Mouse (Mus musculus) cerebellum, adult 2 months (tissue): ENCODE results near the gene Cdc37l1. TPM values are rescaled to one million over a fixed set of nuclear protein-coding genes. Genes with fewer than 3 reads are reported as not detected.

Experiments used
- DNase-seq, 2 experiments: peaks; one replicate each; pipeline ENCODE4 v3.0.0; 2021
- H3K27ac ChIP-seq: fragments of 200-500 bp; 2 replicates; pipeline ENCODE4 v1.5.1; 2012; ENCODE audit warnings: low read length, control low read depth, inconsistent platforms; ENCODE audit not compliant: insufficient read depth
- H3K27me3 ChIP-seq: fragments of 200-500 bp; 2 replicates; pipeline ENCODE4 v1.6.1; 2012; ENCODE audit warnings: inconsistent platforms, mild to moderate bottlenecking, low read length, moderate library complexity; ENCODE audit not compliant: control insufficient read depth, insufficient read depth
- H3K4me1 ChIP-seq: fragments of 200-500 bp; 2 replicates; pipeline ENCODE4 v1.6.1; 2011; ENCODE audit warnings: low read length; ENCODE audit not compliant: control insufficient read depth, insufficient read depth
- H3K4me3 ChIP-seq: fragments of 200-500 bp; replicated peaks from 2 replicates; pipeline ENCODE3; 2011; ENCODE audit warnings: mild to moderate bottlenecking, low read depth, low read length, control low read depth; ENCODE audit not compliant: insufficient read depth
- CTCF ChIP-seq: fragments of 200-500 bp; IDR thresholded peaks from 2 replicates; pipeline ENCODE4 v1.5.1; 2011; ENCODE audit warnings: low read depth, mild to moderate bottlenecking, control low read depth, low read length, moderate library complexity, borderline replicate concordance; ENCODE audit not compliant: insufficient read depth
- POLR2A ChIP-seq: fragments of 200-500 bp; IDR thresholded peaks from 2 replicates; pipeline ENCODE4 v1.6.1; 2011; ENCODE audit warnings: low read length, control low read depth, borderline replicate concordance; ENCODE audit not compliant: insufficient read depth
- WGBS: fragments of 180-500 bp; shearing (Covaris S2); methylation state at CpG from one replicate; pipeline ENCODE4 v1.1.7; 2018; 5-methylcytosine and 5-hydroxymethylcytosine counted together
- polyA plus RNA-seq: library from polyadenylated mRNA; depleted of rRNA; stranded (reverse); fragments of >200 nt; gene quantifications from 2 replicates; pipeline ENCODE4 v1.2.3, GENCODE M21; 2012; rRNA removed

The Cdc37l1 gene
- polyA plus RNA-seq, 1 experiment: 91.8 TPM

- WGBS: 41% methylated on average over 9 of the region's 9 CpGs
- Histone ChIP-seq H3K27ac (no peak overlapping the region), H3K4me3 (no peak overlapping the region)
Observed at GRCm38 (mm10) chr19:29064451-29065102, 74.4 kb downstream of the Cdc37l1 start.

DNA sequence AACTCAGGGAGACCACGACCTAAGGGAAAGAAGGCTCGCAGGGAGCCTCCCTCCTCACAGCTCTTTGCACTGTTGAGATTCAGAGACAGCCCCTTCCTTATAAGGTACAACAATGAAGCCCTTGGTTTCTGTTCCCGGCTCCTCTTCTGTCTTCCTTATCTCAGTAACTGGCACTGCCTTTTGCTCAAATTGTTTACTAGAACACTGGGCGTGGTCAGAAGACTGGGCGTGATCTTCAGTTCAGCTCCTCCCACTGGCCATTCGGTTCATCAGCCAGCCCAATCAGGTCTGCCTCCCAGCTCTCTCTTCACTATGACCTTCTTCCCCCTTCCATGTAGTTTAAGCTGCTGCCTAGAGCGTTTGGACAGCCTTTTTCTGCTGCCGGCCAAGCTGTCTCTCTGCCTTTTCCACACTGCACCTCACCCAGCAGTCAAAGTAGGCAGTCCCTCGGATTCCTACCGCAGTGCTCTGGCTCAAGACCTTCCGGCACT lies 76.9 kb downstream of the Cdc37l1 start:
- DNase-seq: peak; percentile 31 to 45
- Histone ChIP-seq H3K27ac (peak overlapping the region; percentile 27; the same call in 1 of the 2 replicates), H3K27me3 (no peaks in the 10 kb centered on the region), H3K4me1 (peaks cover 2% of the 10 kb centered on the region; the same call in 1 of the 2 replicates), H3K4me3 (peak overlapping the region; percentile 53)
- WGBS: 17% methylated on average over 11 of the region's 11 CpGs
- peak; percentile 10; the same call in 1 of the 2 replicates for TF ChIP-seq POLR2A
- no peak for TF ChIP-seq CTCF

More at GRCm38 (mm10) chr19:29064451-29065102, 74.4 kb downstream of the Cdc37l1 start:
- TF ChIP-seq POLR2A: no peak
- no peak for TF ChIP-seq CTCF
- Histone ChIP-seq H3K27me3 (no peaks in the 10 kb centered on the region), H3K4me1 (peaks cover 2% of the 10 kb centered on the region; the same call in 1 of the 2 replicates)
- DNase-seq: no peak

- Histone ChIP-seq H3K4me1 (peaks cover under 1% of the 10 kb centered on the region; the same call in 1 of the 2 replicates), H3K27ac (no peak overlapping the region), H3K4me3 (no peak overlapping the region), H3K27me3 (no peaks in the 10 kb centered on the region)
- WGBS: 86% methylated on average over 5 of the region's 5 CpGs
- no peak for TF ChIP-seq CTCF
- no peak for DNase-seq
Observed at GRCm38 (mm10) chr19:29069195-29069594, 79.0 kb downstream of the Cdc37l1 start.

DNA sequence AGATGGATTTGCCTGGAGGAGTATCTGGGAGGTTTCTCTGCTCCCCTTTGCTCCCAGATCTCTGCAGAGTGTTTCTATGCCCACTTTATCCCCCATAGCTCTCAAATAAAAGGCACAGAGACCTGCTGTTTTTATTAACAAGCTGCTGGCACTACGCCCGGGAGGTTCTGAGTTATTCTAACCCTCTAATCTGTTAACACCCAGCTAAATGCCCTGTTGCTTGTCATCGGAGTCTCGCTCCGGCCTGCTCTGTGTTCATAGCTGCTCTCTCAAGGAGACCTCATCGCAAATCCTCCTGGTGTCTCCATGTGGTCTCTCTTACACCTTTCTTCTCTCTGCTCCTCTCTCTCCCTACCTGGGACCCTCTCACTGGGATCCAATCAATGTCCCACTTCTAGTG lies 84.7 kb downstream of the Cdc37l1 start:
- no peak for DNase-seq
- WGBS: 26% methylated on average over 6 of the region's 6 CpGs
- TF ChIP-seq POLR2A (no peak), CTCF (no peak)
- Histone ChIP-seq H3K27me3 (no peaks in the 10 kb centered on the region), H3K4me3 (no peak overlapping the region), H3K27ac (no peak overlapping the region), H3K4me1 (no peaks in the 10 kb centered on the region)

Other genes starting within 250 kb of the Cdc37l1 start
- gene Slc1a1, start 155.3 kb upstream of the Cdc37l1 start, polyA plus RNA-seq: 32.7 and 34.7 TPM in 2 replicates
- 29.7 and 31.9 TPM in 2 replicates for gene Plpp6, start 26.4 kb upstream of the Cdc37l1 start, polyA plus RNA-seq
- 4.5 and 6.2 TPM in 2 replicates for gene 4430402I18Rik, start 22.6 kb upstream of the Cdc37l1 start, polyA plus RNA-seq
- 63.9 and 64.7 TPM in 2 replicates for gene Ak3, start 57.6 kb downstream of the Cdc37l1 start, polyA plus RNA-seq
- 17.5 and 19.6 TPM in 2 replicates for gene Rcl1, start 111.0 kb downstream of the Cdc37l1 start, polyA plus RNA-seq